Mouse (Mus musculus): ENCODE measurements around the gene Fbrsl1.
"Not testable (repeated sequence)": the region's sequence is repeated elsewhere in the genome, so short reads cannot be mapped to it uniquely, and the experiment has no call there.

The Fbrsl1 gene

DNA sequence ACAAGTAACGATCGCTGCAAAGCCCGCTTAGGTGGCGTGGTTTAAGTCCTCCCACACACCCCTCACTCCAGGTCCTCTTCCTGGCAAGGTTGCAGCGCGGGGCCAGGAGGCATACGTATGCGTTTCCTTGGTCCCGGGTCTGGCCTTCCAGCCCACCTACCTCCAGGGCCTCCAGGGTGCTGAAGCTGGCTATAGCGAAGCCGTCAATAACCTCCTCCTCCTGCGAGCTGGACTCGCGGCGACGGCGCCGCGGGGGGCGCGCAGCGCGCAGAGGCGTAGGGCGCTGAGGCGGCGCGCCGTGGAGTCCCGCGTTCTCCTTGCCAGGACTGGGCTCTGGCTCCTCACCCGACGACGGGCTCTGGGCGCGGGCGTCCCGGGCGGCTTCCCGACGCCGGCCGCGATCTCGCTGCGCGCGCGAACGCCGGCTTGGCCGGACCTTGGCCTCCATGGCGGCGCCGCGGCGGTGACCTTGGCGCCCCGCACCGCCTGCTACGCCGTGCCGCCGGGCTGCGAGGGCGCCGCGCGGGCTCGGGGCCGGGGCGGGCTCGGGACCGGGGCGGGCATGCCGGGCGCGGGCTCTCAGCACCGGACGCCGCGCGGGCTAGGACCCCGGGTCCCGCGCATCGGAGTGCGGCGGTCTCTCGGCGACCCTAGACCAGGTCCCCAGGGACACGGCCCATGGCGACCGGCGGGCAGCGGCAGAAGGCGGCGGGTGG, 425 bp downstream of the Fbrsl1 start:
- DNase-seq, result peak; percentile 48

DNA sequence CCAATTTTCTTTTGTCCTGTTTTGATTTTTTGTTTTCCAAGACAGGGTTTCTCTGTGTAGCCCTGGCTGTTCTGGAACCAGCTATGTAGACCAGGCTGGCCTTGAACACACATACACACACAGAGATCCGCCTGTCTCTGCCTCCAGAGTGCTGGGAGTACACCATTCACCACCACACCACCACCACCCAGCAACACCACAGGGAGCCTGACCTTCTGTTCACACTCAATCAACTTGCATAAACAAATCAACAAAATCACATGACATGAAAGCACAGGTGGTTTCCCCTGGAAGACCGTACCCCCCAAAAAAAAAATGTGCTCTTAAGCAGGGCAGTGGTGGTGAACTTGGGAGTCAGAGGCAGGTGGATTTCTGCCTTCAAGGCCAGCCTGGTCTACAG, 3.8 kb downstream of the Fbrsl1 start:
- DNase-seq, result no peak

DNA sequence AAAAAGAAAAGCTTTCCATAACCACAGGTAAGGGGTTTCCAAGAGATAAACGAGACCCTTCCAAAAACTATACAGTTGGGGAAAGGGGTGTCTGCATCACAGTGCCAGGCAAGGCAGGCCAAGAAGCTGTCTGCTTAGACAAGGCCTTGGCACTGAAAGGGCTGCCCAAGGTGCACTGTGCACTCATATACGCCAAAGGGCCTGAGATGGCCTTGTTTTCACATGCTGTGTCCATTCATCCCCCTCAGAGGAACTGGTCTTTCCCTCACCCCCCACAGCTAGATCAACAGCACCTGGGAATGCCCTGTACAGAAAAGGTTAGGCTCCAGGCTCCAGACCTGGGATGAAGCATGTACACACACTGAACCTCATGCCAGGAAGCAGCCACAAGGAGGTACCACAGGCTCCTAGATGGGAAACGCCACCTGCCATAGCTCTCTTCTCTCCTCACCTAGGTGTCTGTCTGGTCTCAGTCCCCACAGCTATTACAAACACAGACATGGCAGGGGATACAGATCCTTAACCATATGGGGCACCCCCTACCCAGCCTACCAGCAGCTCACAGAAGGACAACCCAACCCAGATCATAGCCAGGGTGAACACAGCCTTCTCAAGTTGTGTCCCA, 5.2 kb downstream of the Fbrsl1 start:
- DNase-seq, result no peak

DNA sequence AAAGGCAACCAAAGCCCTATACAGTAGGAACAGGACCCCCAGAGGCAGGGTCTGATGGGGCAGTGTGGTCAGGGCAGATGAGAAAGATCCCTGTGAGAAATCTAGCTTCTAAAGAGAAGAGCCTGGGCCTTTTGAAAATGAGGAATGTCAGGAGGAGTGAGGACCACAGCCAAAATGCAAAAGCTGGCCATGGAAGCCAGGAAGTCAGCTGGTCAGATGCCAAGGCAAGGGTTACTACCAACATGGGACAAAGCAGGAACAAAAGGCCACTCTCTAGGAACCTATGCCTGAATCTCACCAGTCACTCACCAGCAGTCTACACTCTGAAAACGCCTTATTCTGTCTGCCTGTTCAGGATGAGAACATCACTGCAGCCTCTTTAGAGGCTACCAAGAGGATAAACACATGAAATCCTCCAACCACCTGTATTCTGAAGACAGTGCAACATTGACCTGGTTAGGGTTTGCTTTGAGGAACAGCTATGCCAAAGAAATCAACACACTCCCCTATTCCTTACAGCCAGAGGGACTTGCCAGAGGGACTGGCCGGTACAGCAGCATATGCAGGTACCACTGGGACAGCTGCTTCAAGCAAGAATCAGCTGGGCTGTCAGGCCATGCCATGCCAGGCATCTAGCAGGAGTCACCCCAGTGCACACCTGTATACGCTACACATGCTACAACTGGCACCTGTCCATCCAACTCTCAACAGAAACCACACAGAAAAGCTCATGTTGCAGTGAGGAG, 8.6 kb downstream of the Fbrsl1 start:
- DNase-seq, result no peak

DNA sequence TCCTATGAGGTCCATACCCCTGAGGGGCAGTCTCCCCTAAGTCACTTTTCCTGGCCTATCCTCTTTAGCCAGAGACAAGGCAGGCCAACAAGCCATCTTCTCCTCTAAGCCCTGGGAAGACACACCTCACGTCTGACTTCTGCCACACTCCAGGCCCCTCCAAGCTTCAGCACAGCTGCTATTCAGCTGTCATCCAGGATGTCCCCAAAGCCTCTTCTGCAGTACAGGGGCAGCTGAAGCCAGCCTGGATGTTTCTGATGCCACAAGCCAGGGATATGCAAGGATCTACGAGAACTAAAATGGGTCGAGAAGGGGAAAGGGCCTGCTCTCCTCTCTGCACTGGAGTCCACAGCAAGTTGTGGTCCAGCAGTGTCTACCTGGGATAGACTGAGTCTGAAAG, 9.7 kb downstream of the Fbrsl1 start:
- no peak for DNase-seq

DNA sequence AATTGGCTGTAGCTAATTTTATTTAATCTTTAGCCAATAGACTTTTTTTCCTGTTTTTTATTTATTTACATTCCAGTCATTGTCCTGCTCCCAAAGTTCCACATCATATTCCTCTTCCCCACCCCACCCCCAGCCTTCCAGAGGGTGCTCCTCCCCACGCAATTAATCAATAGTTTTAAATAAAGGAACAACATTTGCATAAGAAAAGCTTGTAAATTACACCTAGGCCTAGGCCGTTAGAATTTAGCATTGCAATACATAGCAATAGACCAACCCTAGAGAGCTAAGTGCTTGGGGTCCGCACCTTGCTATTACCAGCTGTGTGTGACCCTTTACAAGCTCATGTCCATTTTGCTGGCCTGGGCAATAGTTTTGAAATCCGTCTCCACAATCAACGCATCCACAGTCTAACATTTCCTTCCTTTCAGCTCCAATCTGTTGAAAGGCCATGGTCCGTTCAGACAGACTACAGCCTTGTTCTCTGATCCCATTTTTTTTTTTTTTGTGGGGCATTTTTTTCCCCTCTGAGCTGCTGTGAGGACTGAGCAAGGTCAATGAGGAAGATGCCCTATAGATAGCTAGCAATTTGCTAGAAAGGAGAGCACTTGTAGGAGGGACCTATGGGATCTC, 10.6 kb downstream of the Fbrsl1 start:
- no peak for DNase-seq

DNA sequence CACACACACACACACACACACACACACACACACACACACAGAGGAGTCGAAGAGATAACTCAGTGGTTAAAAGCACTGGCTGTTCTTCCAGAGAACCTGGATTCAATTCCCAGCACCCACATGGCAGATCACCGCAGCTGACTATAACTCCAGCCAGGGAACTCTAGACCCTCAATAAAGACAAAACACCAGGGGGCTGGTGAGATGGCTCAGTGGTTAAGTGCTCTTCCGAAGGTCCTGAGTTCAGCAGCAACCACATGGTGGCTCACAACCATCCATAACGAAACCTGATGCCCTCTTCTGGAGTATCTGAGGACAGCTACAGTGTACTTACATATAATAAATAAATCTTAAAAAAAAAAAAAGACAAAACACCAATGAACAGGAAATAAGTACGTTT, 12.1 kb downstream of the Fbrsl1 start:
- not testable (repeated sequence) for DNase-seq

DNA sequence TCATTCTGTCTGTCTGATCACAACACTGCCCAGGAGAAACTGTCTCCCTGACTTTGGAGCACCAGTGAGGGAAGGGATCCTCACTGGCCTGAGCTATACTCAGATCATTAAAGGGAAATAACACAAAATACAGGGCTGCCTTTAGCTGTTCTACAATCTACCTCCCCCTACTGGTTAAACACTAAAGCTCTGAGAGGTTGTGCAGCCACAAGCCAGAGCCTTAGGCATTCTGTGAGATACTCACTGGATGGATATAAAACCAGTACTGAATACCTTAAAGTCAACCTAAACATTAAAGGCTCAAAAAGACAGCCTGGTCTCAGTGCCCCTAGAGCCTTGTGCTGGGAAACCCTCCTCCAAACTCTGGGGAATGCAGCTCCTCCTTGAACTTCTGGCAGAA, 13.5 kb downstream of the Fbrsl1 start:
- no peak for DNase-seq

DNA sequence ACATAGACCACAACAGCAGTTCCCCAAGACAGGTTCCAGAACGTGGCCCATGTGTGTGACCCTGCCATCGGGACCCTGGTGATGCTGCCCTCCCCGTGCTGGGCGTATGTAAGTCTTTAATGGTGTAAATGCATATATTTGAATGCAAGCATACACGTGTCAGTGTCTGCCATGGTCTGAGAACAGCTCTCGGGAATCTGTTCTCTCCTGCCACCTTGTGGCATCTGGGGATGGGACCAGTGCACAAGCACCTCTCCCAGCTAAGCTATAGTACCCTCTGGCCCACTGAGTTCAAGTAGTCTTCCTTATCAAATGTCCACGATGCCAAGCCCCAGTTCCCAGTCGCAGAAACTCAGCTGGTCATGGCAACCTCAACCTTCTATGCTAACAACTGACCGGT, 19.3 kb downstream of the Fbrsl1 start:
- peak; percentile 47 for DNase-seq

DNA sequence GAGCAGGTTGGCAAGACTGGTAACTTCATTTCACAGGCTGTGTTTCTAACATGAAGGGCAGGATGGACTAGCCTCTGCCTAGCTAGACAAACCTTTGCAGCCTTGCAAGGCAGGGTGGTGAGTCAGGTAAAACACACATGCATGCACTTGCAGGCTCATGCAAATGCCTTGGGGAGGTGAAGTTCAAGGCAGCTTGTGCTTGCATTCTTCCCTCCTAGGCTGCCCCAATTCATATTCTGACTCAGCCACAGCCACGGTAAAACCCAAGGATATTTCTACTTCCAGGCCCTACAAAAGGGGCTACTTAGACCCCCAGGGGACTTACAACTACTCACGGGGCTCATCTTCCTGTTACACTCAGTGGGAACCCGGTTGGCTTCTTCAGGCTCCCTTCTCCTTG, 20.0 kb downstream of the Fbrsl1 start:
- DNase-seq, result no peak

DNA sequence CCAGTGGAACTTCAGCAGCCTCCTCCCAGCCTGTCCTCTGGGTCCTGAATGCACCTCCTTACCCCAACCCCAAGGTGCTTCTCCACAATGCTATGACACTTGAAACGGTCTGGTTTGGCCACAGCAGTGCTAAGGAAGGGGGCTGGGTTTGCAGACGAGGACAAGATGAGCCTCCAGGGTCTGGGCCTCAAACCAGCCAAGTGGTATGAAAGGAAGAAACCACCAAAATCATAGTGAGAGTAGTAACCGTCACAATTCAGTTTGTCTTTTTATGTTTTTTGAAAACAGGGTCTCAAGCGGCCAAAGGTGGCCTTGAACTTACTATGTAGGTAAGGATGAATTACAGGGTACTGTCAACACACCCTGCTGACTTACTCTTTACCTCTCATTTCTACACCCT, 23.1 kb downstream of the Fbrsl1 start:
- no peak for DNase-seq

DNA sequence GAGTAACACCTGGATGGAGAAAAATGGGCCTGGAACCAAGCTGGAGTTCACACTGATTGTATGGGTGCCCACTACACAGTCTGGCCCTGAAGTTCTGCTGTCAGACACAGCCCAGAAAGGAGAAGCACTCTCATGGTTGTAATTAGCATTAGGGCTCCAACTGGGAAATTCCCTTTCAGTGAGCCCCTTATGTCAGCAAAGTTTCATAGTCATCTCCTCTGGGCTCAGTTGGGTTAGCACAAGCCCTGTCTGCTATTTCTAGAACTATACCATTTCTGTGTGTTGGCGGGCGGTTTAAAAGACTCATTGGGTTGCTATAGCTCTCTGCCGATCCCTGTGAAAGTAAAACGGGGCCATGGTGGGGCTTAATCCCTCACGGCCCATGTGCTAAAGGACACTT, 24.1 kb downstream of the Fbrsl1 start:
- no peak for DNase-seq

DNA sequence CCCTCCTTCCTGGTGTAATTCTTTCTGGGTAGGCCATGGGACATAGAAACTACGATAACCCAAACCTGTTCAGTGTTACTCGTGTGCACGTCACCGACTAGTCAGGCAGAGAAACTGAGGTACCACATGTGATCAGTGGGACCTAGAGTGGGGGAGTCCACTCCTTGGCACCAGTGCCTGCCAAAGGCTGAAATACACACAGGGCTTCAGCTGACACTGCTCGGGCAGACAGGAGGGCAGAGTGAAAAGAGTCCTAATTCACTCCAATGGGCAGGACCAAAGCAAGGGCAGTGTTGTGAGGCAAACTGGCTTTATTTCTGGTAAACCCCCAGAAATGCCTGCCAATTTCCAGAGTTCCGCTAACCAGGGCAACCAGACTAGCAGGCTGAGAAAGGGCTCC, 26.9 kb downstream of the Fbrsl1 start:
- no peak for DNase-seq

DNA sequence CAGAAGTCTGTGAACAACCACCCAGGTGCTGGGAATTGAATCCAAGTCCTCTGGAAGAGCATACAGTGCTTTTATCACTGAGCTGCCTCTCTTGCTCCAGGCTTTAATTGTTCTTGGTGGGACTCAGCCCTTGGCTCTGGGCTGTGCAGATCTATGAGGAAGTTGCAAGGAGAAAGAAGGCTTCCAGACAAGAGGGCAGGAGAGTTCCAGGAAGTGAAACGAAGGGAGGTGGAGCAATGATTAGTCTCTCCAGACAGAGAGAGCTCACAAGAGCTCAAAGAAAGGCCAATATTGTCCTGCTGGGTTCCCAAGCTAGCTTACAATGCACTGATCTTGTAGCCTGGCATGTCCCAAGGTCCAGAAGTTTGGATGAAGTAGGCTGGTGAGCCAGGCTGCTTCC, 27.4 kb downstream of the Fbrsl1 start:
- DNase-seq, result no peak

DNA sequence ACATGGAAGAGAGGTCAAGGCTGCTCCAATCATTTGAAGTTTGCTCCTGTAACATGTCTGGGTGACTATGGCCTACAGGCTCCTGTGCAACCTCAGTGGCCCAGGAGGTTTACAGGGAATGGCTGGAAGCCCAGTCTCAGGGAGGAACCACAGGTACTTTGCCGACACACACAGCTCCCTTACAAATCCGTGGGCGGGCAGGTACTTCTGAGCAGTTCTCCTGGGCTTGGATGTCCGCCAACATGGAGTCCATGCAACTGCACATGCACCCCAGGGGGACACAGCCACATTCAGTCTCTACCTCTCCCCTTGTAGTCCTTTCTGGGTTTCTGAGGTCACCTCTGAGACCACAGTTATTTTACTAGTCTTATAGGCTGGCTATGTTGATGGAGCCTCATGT, 28.1 kb downstream of the Fbrsl1 start:
- no peak for DNase-seq

DNA sequence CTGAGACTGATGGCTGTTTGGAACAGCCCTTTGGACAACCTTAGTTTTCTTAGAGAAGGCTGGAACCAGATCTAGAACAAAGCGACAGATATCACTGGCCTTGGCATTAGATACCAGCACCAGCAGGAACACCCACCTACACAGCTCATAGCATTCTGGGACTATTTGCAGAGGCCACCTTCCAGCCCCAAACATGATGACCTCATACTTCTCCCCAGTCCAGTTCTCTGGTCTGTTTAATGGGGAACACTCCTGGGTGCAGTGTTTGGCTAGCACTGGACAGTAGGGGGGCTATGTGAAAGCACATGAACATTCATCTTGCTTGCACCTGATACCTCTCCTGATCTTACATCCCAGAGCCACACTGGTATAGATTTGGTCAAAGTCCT, 29.8 kb downstream of the Fbrsl1 start:
- no peak for DNase-seq

DNA sequence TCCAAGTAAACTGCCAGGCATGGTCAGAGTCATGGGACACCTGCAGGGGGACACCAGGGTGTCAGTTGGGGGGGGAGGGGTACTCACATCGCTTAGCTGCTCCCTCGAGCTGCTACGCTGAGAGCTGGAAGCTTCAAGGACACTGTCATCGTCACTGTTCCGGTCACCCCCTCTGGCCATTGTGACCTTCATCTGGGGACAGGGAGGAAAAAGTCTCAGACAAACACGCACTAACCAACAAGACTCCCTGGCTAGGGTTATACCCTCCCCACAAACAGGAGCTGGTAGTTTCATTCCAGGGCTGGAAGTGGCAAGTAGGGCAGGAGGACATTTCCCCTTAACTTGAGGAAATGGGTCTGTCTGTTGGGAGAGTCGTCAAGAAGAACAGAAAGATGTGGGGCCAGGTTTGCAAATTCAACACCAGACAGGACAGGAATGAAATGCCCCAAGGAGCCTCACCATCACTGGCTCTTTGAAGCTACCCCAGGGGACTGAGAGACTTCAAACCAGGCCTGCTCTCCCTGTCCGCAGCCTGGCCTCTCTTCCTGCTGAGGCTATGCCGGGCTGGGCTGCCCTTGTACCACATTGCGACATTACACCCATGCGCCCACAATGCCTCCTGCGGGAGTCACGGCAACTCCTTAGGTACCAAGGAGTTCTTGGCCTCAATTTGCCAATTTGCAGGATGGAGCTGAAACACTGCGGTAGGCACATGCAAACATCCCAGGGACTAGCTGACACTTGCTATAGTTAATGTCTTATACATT, 30.4 kb downstream of the Fbrsl1 start:
- no peak for DNase-seq

DNA sequence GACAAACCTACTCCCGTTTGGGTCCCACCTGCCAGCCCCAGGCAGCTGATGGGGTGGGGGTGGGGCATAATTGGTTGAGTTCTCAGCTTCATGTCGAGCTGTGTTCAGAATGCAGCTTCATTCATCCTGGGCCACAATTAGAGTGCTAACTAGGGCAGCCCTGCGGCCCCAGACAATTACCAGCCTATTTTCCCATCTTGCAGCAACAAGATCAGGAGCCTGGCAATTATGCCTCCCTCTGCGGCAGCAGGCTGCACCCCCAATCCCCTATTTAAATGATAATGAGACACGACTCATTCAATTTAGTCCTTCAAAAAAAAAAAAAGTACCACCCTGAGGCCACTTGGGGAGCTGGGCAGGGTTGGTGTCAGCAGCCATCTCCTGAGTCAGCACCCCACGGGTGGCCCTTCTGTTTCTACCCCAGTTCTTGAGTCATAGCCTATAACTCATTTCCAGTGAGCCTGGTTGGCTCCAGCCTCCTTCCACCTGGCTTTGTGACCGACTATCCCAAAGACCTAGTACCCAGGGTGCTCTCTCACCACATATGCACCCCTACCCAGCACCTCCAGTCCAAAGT, 31.4 kb downstream of the Fbrsl1 start:
- no peak for DNase-seq

DNA sequence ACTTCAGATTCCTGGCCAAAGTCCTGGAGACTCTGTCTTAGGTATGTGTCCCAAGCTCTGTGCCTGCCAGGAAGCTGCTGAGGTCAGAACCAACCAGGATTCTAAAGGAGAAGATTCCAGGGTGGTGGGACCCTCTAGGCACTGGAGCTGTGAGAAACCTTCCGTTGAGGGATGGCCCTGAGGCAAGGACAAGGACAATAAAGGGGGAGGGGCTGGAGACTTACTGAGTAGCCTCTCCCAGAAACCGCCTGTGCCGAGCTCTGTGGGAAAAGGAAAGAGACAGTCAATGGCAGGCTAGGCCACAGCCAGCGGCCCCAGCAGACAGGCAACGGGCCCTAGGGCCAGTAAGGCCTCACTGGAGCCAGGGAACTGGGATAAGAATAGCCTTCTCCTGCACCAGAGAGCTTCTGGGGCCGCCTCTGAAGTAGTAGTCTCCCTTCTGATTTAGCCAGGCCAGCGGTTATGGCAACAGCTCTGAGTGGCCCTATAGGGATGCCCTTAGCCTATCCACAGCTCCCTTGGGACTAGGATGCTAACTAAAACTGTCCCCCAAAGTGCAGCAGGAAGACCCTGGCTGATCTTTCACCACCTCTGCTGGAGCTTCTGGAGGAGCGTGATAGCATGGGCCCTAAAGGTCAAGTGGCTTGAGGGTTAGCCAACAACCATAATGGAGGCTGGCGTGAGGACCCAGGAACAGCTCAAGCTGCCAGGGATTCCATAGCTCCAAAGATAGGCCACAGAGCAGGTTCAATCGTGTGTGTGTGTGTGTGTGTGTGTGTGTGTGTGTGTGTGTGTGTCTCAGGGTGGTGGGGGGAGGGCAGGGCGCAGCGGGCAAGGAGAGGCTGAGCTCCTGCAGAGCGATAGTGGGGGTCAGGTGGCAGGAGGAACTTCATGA, 32.2 kb downstream of the Fbrsl1 start:
- DNase-seq, result no peak

DNA sequence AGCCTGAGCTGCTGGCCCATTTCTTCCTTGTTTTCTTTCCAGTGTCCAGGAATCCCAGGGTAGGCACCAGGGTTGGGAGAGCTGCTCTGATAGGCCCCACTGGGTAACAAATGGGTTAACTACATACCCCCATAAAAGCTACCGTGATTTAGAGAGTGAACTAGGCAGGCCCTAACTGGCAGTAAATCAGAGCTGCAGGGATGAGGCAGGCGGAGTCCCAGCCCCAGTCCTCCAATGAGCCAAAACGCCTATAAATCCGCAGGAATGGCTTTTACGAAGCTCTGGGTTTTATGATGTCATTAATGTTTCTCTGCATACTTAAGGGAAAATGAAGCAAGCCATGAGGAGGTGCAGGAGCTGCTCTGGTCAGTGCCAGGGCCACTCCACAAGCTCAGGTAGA, 33.3 kb downstream of the Fbrsl1 start:
- DNase-seq, result no peak

DNA sequence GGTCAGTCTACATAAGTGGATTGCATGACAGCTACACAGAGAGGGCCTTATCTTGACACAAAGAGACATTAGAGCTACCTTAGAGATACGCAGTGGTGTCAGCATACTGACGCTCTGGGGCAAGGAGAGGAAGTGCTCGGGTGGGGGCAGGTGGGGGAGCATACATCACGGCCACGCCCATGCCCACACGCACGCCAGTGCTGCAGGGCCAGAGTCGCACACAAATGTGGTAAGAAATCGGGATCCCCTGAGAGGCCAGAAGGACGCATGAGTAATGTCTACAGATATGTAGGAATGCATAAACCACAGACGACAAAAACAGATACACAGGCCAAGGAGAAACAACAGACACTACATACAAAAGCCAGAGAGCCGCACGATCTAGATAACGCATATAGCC, 35.3 kb downstream of the Fbrsl1 start:
- DNase-seq, result no peak

DNA sequence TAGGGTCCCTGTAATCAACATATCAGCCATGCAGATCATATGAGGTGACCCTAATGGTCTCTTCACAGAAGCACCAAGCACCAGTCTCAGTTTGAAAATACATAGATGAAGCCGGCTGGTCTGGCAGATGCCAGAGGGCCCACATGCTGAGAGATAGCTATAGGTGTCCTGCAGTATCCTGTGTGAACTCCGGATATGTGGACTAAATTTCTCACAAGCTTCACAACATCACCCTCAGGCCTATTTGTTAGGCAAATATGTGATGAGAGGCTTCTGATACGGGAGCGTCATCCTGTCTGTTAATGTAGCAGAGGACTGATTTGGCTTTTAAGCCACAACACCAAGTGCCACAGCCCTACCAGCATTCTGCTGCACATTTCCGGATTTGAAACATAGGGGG, 37.9 kb downstream of the Fbrsl1 start:
- DNase-seq, result no peak

All from thymus, postnatal 14 days (tissue).